Mouse (Mus musculus) MEL (cell line): ENCODE measurements at regions not wholly inside any gene's neighbourhood (a gene's known extent, or its start where the extent isn't known, plus 50 kb on each side); places are given as distances from the start of the nearest gene placed in this dataset.
A peak's percentile ranks its signal among the peaks of the same experiment; 100 is the strongest.

Source experiments
- DNase-seq: peaks from one replicate; pipeline ENCODE4 v3.0.0; 2011; ENCODE audit warnings: low read depth, low spot score
- H3K27ac ChIP-seq: 2 replicates; pipeline ENCODE4 v1.5.1; 2012; ENCODE audit warnings: low read depth, mild to moderate bottlenecking, control low read depth, low read length, moderate library complexity; ENCODE audit not compliant: control insufficient read depth
- H3K27me3 ChIP-seq, 2 experiments: fragments of 150-350 bp in 1 of 2; sonication (generic) in 1 of 2; 2 replicates each; pipeline ENCODE4 v1.6.1; 2012; ENCODE audit warnings: low read length in 2 of 2, mild to moderate bottlenecking in 2 of 2, improper control_type of control experiment in 1 of 2, moderate library complexity in 1 of 2; ENCODE audit not compliant: insufficient read depth in 2 of 2, control insufficient read depth in 1 of 2
- H3K36me3 ChIP-seq, 2 experiments: 2 replicates each; pipeline ENCODE4 v1.6.1; 2012 to 2014; ENCODE audit warnings: low read length in 2 of 2, improper control_type of control experiment in 1 of 2, inconsistent platforms in 1 of 2, mild to moderate bottlenecking in 1 of 2; ENCODE audit not compliant: insufficient read depth in 2 of 2, control insufficient read depth in 1 of 2
- H3K4me1 ChIP-seq, 2 experiments: fragments of 150-350 bp in 1 of 2; sonication (generic) in 1 of 2; 2 replicates each; pipeline ENCODE4 v1.6.1; 2012; ENCODE audit warnings: low read length in 2 of 2, improper control_type of control experiment in 1 of 2, mild to moderate bottlenecking in 1 of 2; ENCODE audit not compliant: insufficient read depth in 2 of 2, control insufficient read depth in 1 of 2
- H3K4me3 ChIP-seq, 2 experiments: fragments of 150-350 bp in 1 of 2; sonication (generic) in 1 of 2; 2 replicates each; pipeline ENCODE4 v1.5.1; 2012; ENCODE audit warnings: low read depth in 2 of 2, low read length in 2 of 2, mild to moderate bottlenecking in 2 of 2, moderate library complexity in 2 of 2, control low read depth in 1 of 2, improper control_type of control experiment in 1 of 2; ENCODE audit not compliant: control insufficient read depth in 1 of 2, insufficient read depth in 1 of 2
- H3K79me2 ChIP-seq: 2 replicates; pipeline ENCODE4 v1.6.1; 2012; ENCODE audit warnings: mild to moderate bottlenecking, low read length, moderate library complexity; ENCODE audit not compliant: control insufficient read depth, poor library complexity, insufficient read depth
- H3K9ac ChIP-seq: 2 replicates; pipeline ENCODE4 v1.6.1; 2012; ENCODE audit warnings: low read depth, mild to moderate bottlenecking, control low read depth, low read length, moderate library complexity; ENCODE audit not compliant: control insufficient read depth, poor library complexity, severe bottlenecking
- H3K9me3 ChIP-seq: fragments of 150-350 bp; sonication (generic); replicated peaks from 2 replicates; pipeline ENCODE4 v1.6.1; 2012; ENCODE audit warnings: mild to moderate bottlenecking, low read length, improper control_type of control experiment, moderate library complexity; ENCODE audit not compliant: insufficient read depth
- CTCF ChIP-seq, 3 experiments: IDR thresholded peaks in 2 of 3; conservative IDR thresholded peaks in 1 of 3; 2 replicates each; pipeline ENCODE4 v1.5.1; 2011 to 2012; ENCODE audit warnings: low read length in 3 of 3, low read depth in 2 of 3, mild to moderate bottlenecking in 2 of 3, improper control_type of control experiment in 1 of 3, inconsistent platforms in 1 of 3, mixed read lengths in 1 of 3, moderate library complexity in 1 of 3; ENCODE audit not compliant: control insufficient read depth in 1 of 3, insufficient read depth in 1 of 3, poor library complexity in 1 of 3, severe bottlenecking in 1 of 3
- GABPA ChIP-seq: IDR thresholded peaks from 2 replicates; pipeline ENCODE4 v1.6.1; 2012; ENCODE audit warnings: low read depth, mild to moderate bottlenecking, inconsistent platforms, low read length, improper control_type of control experiment, moderate library complexity
- JUND ChIP-seq: IDR thresholded peaks from 2 replicates; pipeline ENCODE4 v1.6.1; 2011; ENCODE audit warnings: low read depth, mild to moderate bottlenecking, improper control_type of control experiment, low read length
- MEF2A ChIP-seq: IDR thresholded peaks from 2 replicates; pipeline ENCODE4 v1.6.1; 2014; ENCODE audit warnings: low read depth, mild to moderate bottlenecking, inconsistent platforms, low read length, improper control_type of control experiment; ENCODE audit not compliant: poor library complexity, insufficient replicate concordance, severe bottlenecking; ENCODE audit errors: extremely low read depth
- MYB ChIP-seq: IDR thresholded peaks from 2 replicates; pipeline ENCODE4 v1.6.1; 2011; ENCODE audit warnings: mild to moderate bottlenecking, low read depth, low read length, improper control_type of control experiment
- MYC ChIP-seq: IDR thresholded peaks from 2 replicates; pipeline ENCODE4 v1.6.1; 2011; ENCODE audit warnings: low read depth, mild to moderate bottlenecking, low read length, improper control_type of control experiment, moderate library complexity
- NRF1 ChIP-seq: IDR thresholded peaks from 2 replicates; pipeline ENCODE4 v1.6.1; 2014; ENCODE audit warnings: low read depth, mild to moderate bottlenecking, inconsistent platforms, low read length, improper control_type of control experiment, moderate library complexity; ENCODE audit not compliant: poor library complexity, insufficient read depth, severe bottlenecking
- POLR2A ChIP-seq, 2 experiments: IDR thresholded peaks; 2 replicates each; pipeline ENCODE4 v1.6.1; 2011 to 2012; ENCODE audit warnings: low read length in 2 of 2, mild to moderate bottlenecking in 2 of 2, control low read depth in 1 of 2, improper control_type of control experiment in 1 of 2, low read depth in 1 of 2, moderate library complexity in 1 of 2; ENCODE audit not compliant: control insufficient read depth in 1 of 2, insufficient read depth in 1 of 2, poor library complexity in 1 of 2
- RAD21 ChIP-seq: IDR thresholded peaks from 2 replicates; pipeline ENCODE4 v1.6.1; 2011; ENCODE audit warnings: mild to moderate bottlenecking, low read depth, low read length, improper control_type of control experiment
- RCOR1 ChIP-seq: IDR thresholded peaks from 2 replicates; pipeline ENCODE4 v1.6.1; 2012; ENCODE audit warnings: low read depth, mild to moderate bottlenecking, inconsistent platforms, low read length, improper control_type of control experiment
- SMC3 ChIP-seq: IDR thresholded peaks from 2 replicates; pipeline ENCODE4 v1.6.1; 2011; ENCODE audit warnings: low read depth, low read length, improper control_type of control experiment
- ZC3H11A ChIP-seq: IDR thresholded peaks from 2 replicates; pipeline ENCODE4 v1.6.1; 2012; ENCODE audit warnings: low read depth, mild to moderate bottlenecking, inconsistent platforms, low read length, improper control_type of control experiment
- ZNF384 ChIP-seq: IDR thresholded peaks from 2 replicates; pipeline ENCODE4 v1.6.1; 2012; ENCODE audit warnings: low read depth, mild to moderate bottlenecking, inconsistent platforms, low read length, improper control_type of control experiment

DNA sequence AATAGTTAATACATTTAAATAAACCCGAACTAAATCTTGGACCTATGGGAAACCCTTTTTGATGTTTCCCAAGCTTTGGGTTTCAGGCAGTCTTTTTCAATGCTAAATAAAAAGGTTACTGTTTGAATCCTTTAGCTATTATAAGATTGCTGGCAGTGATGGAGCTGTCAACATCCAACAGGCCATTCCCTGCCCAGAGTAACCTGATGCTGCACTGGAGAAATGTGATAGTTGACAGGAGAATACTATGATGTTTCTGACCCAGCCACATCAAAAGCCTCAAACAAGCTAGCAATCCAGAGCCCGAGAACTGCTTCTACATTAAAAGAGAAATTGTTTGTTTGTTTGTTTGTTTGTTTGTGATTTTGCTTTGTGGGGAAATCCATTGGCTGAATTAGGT lies 226.0 kb downstream of the Ppp1r3a start:
- no peaks in the 10 kb centered on the region for H3K36me3 ChIP-seq
- no peak for DNase-seq
- TF ChIP-seq NRF1 (no peak), ZC3H11A (no peak), JUND (no peak), MYB (no peak), MYC (no peak)
- no peaks in the 10 kb centered on the region for H3K9me3 ChIP-seq
- no peaks in the 10 kb centered on the region for H3K4me1 ChIP-seq
- no peak overlapping the region for H3K9ac ChIP-seq
- no peak overlapping the region for H3K4me3 ChIP-seq
- H3K79me2 ChIP-seq = no peaks in the 10 kb centered on the region
- no peak overlapping the region for H3K27ac ChIP-seq
- no peaks in the 10 kb centered on the region for H3K27me3 ChIP-seq

DNA sequence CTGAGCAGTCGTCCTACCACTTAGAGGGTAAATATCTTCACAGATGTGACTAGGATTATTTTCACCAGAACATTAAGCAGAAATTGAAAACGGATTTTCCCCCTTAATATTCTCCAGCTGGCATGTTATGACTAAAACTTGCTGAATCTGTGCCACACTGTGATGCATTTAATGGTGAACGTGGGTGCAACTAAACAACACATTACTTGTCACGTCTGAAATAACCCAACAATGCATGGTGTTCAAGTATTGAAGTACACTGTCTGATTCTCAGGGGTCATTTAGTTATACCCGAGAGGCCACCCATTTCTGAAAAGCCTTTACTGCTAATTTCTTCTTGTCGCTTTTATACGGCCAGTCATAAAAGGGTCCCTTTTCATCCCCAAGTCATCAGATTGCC lies 226.5 kb downstream of the Ppp1r3a start:
- no peak for DNase-seq
- no peak overlapping the region for H3K27ac ChIP-seq
- H3K36me3 ChIP-seq = no peaks in the 10 kb centered on the region
- H3K4me3 ChIP-seq = no peak overlapping the region
- TF ChIP-seq CTCF (IDR thresholded peaks at IDR 0.05 in 2 of 3, conservative IDR thresholded peaks at IDR 0.05 in 1 of 3; ENCODE audit: control insufficient read depth in 1 of 3, insufficient read depth in 1 of 3, low read depth in 2 of 3, low read length in 3 of 3, poor library complexity in 1 of 3, severe bottlenecking in 1 of 3) (no peak), POLR2A (IDR thresholded peaks at IDR 0.05; ENCODE audit: control insufficient read depth in 1 of 2, insufficient read depth in 1 of 2, low read depth in 1 of 2, low read length in 2 of 2, poor library complexity in 1 of 2) (no peak), NRF1 (no peak)
- no peaks in the 10 kb centered on the region for H3K27me3 ChIP-seq
- no peaks in the 10 kb centered on the region for H3K79me2 ChIP-seq
- no peak overlapping the region for H3K9ac ChIP-seq
- no peaks in the 10 kb centered on the region for H3K4me1 ChIP-seq
- H3K9me3 ChIP-seq = no peaks in the 10 kb centered on the region

DNA sequence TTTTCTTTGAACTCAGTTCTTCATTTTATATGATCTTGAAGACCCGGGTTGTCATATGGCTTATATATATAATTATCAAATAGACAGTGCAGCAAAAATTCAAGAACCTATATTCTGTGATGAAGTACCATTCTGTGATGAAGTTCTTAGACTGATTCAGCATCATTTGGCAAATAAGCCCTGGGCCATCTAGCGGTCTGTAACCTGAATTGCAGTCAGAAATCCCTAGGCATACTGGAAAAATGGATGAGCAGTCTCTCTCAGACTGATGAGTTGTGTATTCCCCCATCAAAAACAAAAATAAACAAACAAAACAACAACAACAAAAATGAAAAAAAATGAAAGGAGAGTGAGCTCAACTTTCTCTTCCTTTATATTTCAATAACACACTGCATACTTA lies 232.3 kb downstream of the Ppp1r3a start:
- Histone ChIP-seq H3K36me3 (no peaks in the 10 kb centered on the region), H3K27me3 (no peaks in the 10 kb centered on the region), H3K27ac (no peak overlapping the region), H3K79me2 (no peaks in the 10 kb centered on the region), H3K9me3 (no peaks in the 10 kb centered on the region), H3K4me1 (no peaks in the 10 kb centered on the region), H3K9ac (no peak overlapping the region), H3K4me3 (no peak overlapping the region)
- DNase-seq = peak; percentile 26
- TF ChIP-seq GABPA = no peak
- TF ChIP-seq ZNF384 = no peak
- TF ChIP-seq MYC = no peak
- no peak for TF ChIP-seq ZC3H11A
- peak; percentile 29 for TF ChIP-seq RAD21
- TF ChIP-seq CTCF (IDR thresholded peaks at IDR 0.05 in 2 of 3, conservative IDR thresholded peaks at IDR 0.05 in 1 of 3; ENCODE audit: control insufficient read depth in 1 of 3, insufficient read depth in 1 of 3, low read depth in 2 of 3, low read length in 3 of 3, poor library complexity in 1 of 3, severe bottlenecking in 1 of 3) = peak; percentile 16 to 66 (median 48); a peak in 4 of 6 replicates
- TF ChIP-seq SMC3 = peak; percentile 47
- no peak for TF ChIP-seq RCOR1
- no peak for TF ChIP-seq NRF1
- no peak for TF ChIP-seq MEF2A
- TF ChIP-seq, all 39 proteins: peak for 3
